ENCODE assay signal across 12 mouse cellular contexts in the genomic region with DNA sequence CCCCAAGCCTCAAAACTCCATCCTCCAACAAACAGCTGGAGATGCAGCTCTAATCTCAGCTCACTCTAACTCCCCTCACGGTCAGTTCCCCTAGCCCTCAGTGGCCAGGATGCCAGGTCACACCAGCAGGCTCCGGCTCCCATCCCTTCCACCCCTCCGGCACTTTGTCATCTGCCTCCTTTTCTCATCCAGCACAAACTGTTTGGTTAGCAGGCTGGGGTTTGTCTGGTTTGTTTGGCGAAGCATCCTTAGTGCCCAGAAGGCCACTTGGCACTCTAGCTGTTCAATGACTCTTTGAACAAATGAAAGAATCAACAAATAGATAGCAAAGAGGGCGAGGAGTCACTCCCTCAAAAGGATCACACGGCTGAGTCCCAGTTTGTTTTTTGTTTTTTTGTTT.
A peak's percentile ranks its signal among the peaks of the same experiment; 100 is the strongest.
DNase-seq lines count a peak whose midpoint lies in the region; ATAC-seq and TF ChIP-seq lines count a peak whose summit lies in the region.
"Had no signal": no experiment of that assay in that cellular context is flagged by ENCODE, and none has a peak within 500 bp of the region (broad histone marks: within the 10 kb centered on the region; RNA-seq: fewer than 3 reads in every experiment).

No protein-coding gene starts in this region.

- DNase-seq in forebrain, embryonic 11.5 days (ENCODE audit: low spot score) = no peak
- DNase-seq in limb, embryonic 10.5 days (ENCODE audit: low spot score) = no peak
- DNase-seq in brain, embryonic 14.5 days (ENCODE audit: low read depth) = peak; percentile 46
- no peak for DNase-seq in layer of hippocampus, postnatal 14 days (ENCODE audit: low spot score in 2 of 2)
- DNase-seq: B cell, adult 2 months; layer of hippocampus, adult 9-11 months; right cerebral cortex, postnatal 25 days had no signal

- peaks cover 83% of the 10 kb centered on the region for H3K4me1 ChIP-seq in forebrain, embryonic 12.5 days
- H3K4me1 ChIP-seq in forebrain, embryonic 11.5 days (replicated peaks; ENCODE audit: control insufficient read depth, insufficient read depth, low read length) = peaks cover 47% of the 10 kb centered on the region
- peaks cover 55% of the 10 kb centered on the region for H3K4me1 ChIP-seq in limb, embryonic 15.5 days
- H3K4me1 ChIP-seq in limb, embryonic 10.5 days = peaks cover 56% of the 10 kb centered on the region
- peaks cover 76% of the 10 kb centered on the region for H3K4me1 ChIP-seq in heart, embryonic 16.5 days (ENCODE audit: control insufficient read depth, insufficient read depth, low read length)
- peaks cover 42% of the 10 kb centered on the region for H3K4me1 ChIP-seq in intestine, embryonic 16.5 days (ENCODE audit: control insufficient read depth, insufficient read depth, low read length)

- WGBS in forebrain, embryonic 12.5 days = 75% methylated on average over 6 of the region's 6 CpGs
- 79% methylated on average over 6 of the region's 6 CpGs for WGBS in forebrain, embryonic 11.5 days
- WGBS in limb, embryonic 15.5 days = 83% methylated on average over 6 of the region's 6 CpGs
- WGBS in limb, embryonic 10.5 days = 67% methylated on average over 6 of the region's 6 CpGs
- 35% methylated on average over 6 of the region's 6 CpGs for WGBS in heart, embryonic 16.5 days
- 69% methylated on average over 6 of the region's 6 CpGs for WGBS in intestine, embryonic 16.5 days

- H3K4me2 ChIP-seq in forebrain, embryonic 12.5 days = no peak overlapping the region
- H3K4me2 ChIP-seq in forebrain, embryonic 11.5 days (ENCODE audit: low read depth, low read length, severe bottlenecking) = no peak overlapping the region
- no peak overlapping the region for H3K4me2 ChIP-seq in limb, embryonic 15.5 days
- H3K4me2 ChIP-seq in heart, embryonic 16.5 days (ENCODE audit: low read depth, low read length) = no peak overlapping the region
- no peak overlapping the region for H3K4me2 ChIP-seq in intestine, embryonic 16.5 days (ENCODE audit: low read depth, low read length)
- H3K4me2 ChIP-seq: liver, embryonic 15.5 days had no signal

- ATAC-seq in forebrain, embryonic 12.5 days (ENCODE audit: low FRiP score) = no peak
- ATAC-seq in forebrain, embryonic 11.5 days (replicated peaks; ENCODE audit: low FRiP score) = no peak
- no peak for ATAC-seq in limb, embryonic 15.5 days (ENCODE audit: insufficient number of reproducible peaks, low FRiP score, low TSS enrichment, low read depth)
- no peak for ATAC-seq in heart, embryonic 16.5 days (replicated peaks; ENCODE audit: extremely low read depth, insufficient read depth, low FRiP score)
- ATAC-seq in intestine, embryonic 16.5 days = no peak

- no peaks in the 10 kb centered on the region for H3K9me3 ChIP-seq in forebrain, embryonic 12.5 days
- no peaks in the 10 kb centered on the region for H3K9me3 ChIP-seq in forebrain, embryonic 11.5 days (ENCODE audit: control insufficient read depth, low read length)
- H3K9me3 ChIP-seq in limb, embryonic 15.5 days = no peaks in the 10 kb centered on the region
- H3K9me3 ChIP-seq in limb, embryonic 10.5 days (replicated peaks) = no peaks in the 10 kb centered on the region
- H3K9me3 ChIP-seq in heart, embryonic 16.5 days (replicated peaks; ENCODE audit: control insufficient read depth, low read length) = no peaks in the 10 kb centered on the region
- H3K9me3 ChIP-seq in intestine, embryonic 16.5 days (ENCODE audit: control insufficient read depth, low read length) = no peaks in the 10 kb centered on the region
- H3K9me3 ChIP-seq: liver, embryonic 15.5 days had no signal

- TF ChIP-seq CTCF in brain, embryonic 14.5 days (IDR thresholded peaks at IDR 0.05; ENCODE audit: borderline replicate concordance, extremely low read depth, insufficient read depth, insufficient read length) = no peak

- peak overlapping the region; percentile 25; the same call in 1 of the 2 replicates for H3K9ac ChIP-seq in forebrain, embryonic 12.5 days
- no peak overlapping the region for H3K9ac ChIP-seq in forebrain, embryonic 11.5 days (ENCODE audit: low read length)
- H3K9ac ChIP-seq in limb, embryonic 15.5 days = no peak overlapping the region
- H3K9ac ChIP-seq in heart, embryonic 16.5 days (ENCODE audit: low read length) = no peak overlapping the region
- H3K9ac ChIP-seq in intestine, embryonic 16.5 days (ENCODE audit: low read depth, low read length) = no peak overlapping the region
- H3K9ac ChIP-seq: liver, embryonic 15.5 days had no signal

- TF ChIP-seq POLR2A in brain, embryonic 14.5 days (IDR thresholded peaks at IDR 0.05; ENCODE audit: borderline replicate concordance, extremely low read depth, insufficient read depth, insufficient read length, poor library complexity, severe bottlenecking) = no peak

- H3K4me3 ChIP-seq in forebrain, embryonic 12.5 days (replicated peaks) = no peak overlapping the region
- no peak overlapping the region for H3K4me3 ChIP-seq in forebrain, embryonic 11.5 days (ENCODE audit: low read depth, low read length)
- no peak overlapping the region for H3K4me3 ChIP-seq in limb, embryonic 15.5 days
- H3K4me3 ChIP-seq in limb, embryonic 10.5 days = no peak overlapping the region
- no peak overlapping the region for H3K4me3 ChIP-seq in heart, embryonic 16.5 days (ENCODE audit: low read length)
- H3K4me3 ChIP-seq in intestine, embryonic 16.5 days (ENCODE audit: low read length) = no peak overlapping the region
- H3K4me3 ChIP-seq: liver, embryonic 15.5 days had no signal

- H3K27ac ChIP-seq in forebrain, embryonic 12.5 days = 0 out of 2 replicates have a peak overlapping the region, but pooled peaks have one; percentile 19
- H3K27ac ChIP-seq in forebrain, embryonic 11.5 days (ENCODE audit: low read depth, low read length) = no peak overlapping the region
- 0 out of 2 replicates have a peak overlapping the region, but pooled peaks have one; percentile 22 for H3K27ac ChIP-seq in limb, embryonic 15.5 days
- no peak overlapping the region for H3K27ac ChIP-seq in limb, embryonic 10.5 days
- peak overlapping the region; percentile 92 for H3K27ac ChIP-seq in heart, embryonic 16.5 days (ENCODE audit: low read length)
- H3K27ac ChIP-seq in intestine, embryonic 16.5 days (ENCODE audit: low read length) = no peak overlapping the region
- H3K27ac ChIP-seq: liver, embryonic 15.5 days had no signal

- H3K36me3 ChIP-seq in forebrain, embryonic 12.5 days (replicated peaks) = 0 out of 2 replicates have a peak, but pooled peaks cover 4% of the 10 kb centered on the region
- H3K36me3 ChIP-seq in forebrain, embryonic 11.5 days (ENCODE audit: control insufficient read depth, insufficient read depth, low read length) = no peaks in the 10 kb centered on the region
- no peaks in the 10 kb centered on the region for H3K36me3 ChIP-seq in limb, embryonic 15.5 days
- peaks cover 30% of the 10 kb centered on the region for H3K36me3 ChIP-seq in limb, embryonic 10.5 days
- H3K36me3 ChIP-seq in heart, embryonic 16.5 days (ENCODE audit: control insufficient read depth, insufficient read depth) = no peaks in the 10 kb centered on the region
- no peaks in the 10 kb centered on the region for H3K36me3 ChIP-seq in intestine, embryonic 16.5 days (ENCODE audit: control insufficient read depth, insufficient read depth, low read length)
- H3K36me3 ChIP-seq: liver, embryonic 15.5 days had no signal

- no peaks in the 10 kb centered on the region for H3K27me3 ChIP-seq in forebrain, embryonic 12.5 days
- H3K27me3 ChIP-seq in forebrain, embryonic 11.5 days (ENCODE audit: control insufficient read depth, insufficient read depth, low read length) = no peaks in the 10 kb centered on the region
- H3K27me3 ChIP-seq in limb, embryonic 15.5 days = no peaks in the 10 kb centered on the region
- no peaks in the 10 kb centered on the region for H3K27me3 ChIP-seq in limb, embryonic 10.5 days (ENCODE audit: low read depth, poor library complexity, severe bottlenecking)
- no peaks in the 10 kb centered on the region for H3K27me3 ChIP-seq in heart, embryonic 16.5 days (ENCODE audit: control insufficient read depth, insufficient read depth, low read length)
- no peaks in the 10 kb centered on the region for H3K27me3 ChIP-seq in intestine, embryonic 16.5 days (replicated peaks; ENCODE audit: control insufficient read depth, insufficient read depth, low read length)
- H3K27me3 ChIP-seq: liver, embryonic 15.5 days had no signal

Comparison
In these comparisons a context has a peak if more than half of its experiments do, and no peak if none do; other contexts are left out.
1. H3K27ac ChIP-seq: peak in forebrain, embryonic 12.5 days (single experiment), limb, embryonic 15.5 days (single experiment) and heart, embryonic 16.5 days (single experiment); none in forebrain, embryonic 11.5 days (single experiment), limb, embryonic 10.5 days (single experiment) and intestine, embryonic 16.5 days (single experiment).